Mouse (Mus musculus): ENCODE measurements at regions not wholly inside any gene's neighbourhood (a gene's known extent, or its start where the extent isn't known, plus 50 kb on each side); places are given as distances from the start of the nearest gene placed in this dataset.
"Not testable (repeated sequence)": the region's sequence is repeated elsewhere in the genome, so short reads cannot be mapped to it uniquely, and the experiment has no call there.

- no peak for DNase-seq
These were observed 59.0 kb upstream of the Kbtbd8 start for GRCm38 (mm10) chr6:95058017-95058416.

- DNase-seq, result no peak
These were observed 60.8 kb upstream of the Kbtbd8 start for GRCm38 (mm10) chr6:95056222-95056621.

- peak; percentile 50 for DNase-seq
These were observed 63.2 kb upstream of the Kbtbd8 start for GRCm38 (mm10) chr6:95053717-95054382.

GRCm38 (mm10) chr6:95041351-95041750 lies 75.7 kb upstream of the Kbtbd8 start:
- not testable (repeated sequence) for DNase-seq

GRCm38 (mm10) chr6:95024239-95024638 lies 92.8 kb upstream of the Kbtbd8 start:
- no peak for DNase-seq

- DNase-seq, result no peak
These were observed 95.3 kb upstream of the Kbtbd8 start for GRCm38 (mm10) chr6:95021724-95022123.

- no peak for DNase-seq
These were observed 99.1 kb upstream of the Kbtbd8 start for GRCm38 (mm10) chr6:95017911-95018310.

GRCm38 (mm10) chr6:95017484-95017883 lies 99.6 kb upstream of the Kbtbd8 start:
- DNase-seq, result peak; percentile 11

- no peak for DNase-seq
These were observed 103.9 kb upstream of the Kbtbd8 start for GRCm38 (mm10) chr6:95013096-95013495.

- DNase-seq, result no peak
These were observed 110.6 kb upstream of the Kbtbd8 start for GRCm38 (mm10) chr6:95006485-95006884.

GRCm38 (mm10) chr6:95003716-95004115 lies 113.3 kb upstream of the Kbtbd8 start:
- DNase-seq, result no peak

GRCm38 (mm10) chr6:94999562-94999961 lies 117.5 kb upstream of the Kbtbd8 start:
- DNase-seq, result no peak

GRCm38 (mm10) chr6:94999002-94999401 lies 118.0 kb upstream of the Kbtbd8 start:
- no peak for DNase-seq

- no peak for DNase-seq
These were observed 118.7 kb upstream of the Kbtbd8 start for GRCm38 (mm10) chr6:94998371-94998770.

GRCm38 (mm10) chr6:94994376-94994775 lies 122.7 kb upstream of the Kbtbd8 start:
- DNase-seq, result no peak

- no peak for DNase-seq
These were observed 129.6 kb upstream of the Kbtbd8 start for GRCm38 (mm10) chr6:94987427-94987826.

GRCm38 (mm10) chr6:94986346-94986745 lies 130.7 kb upstream of the Kbtbd8 start:
- DNase-seq, result no peak

GRCm38 (mm10) chr6:94984411-94984895 lies 132.6 kb upstream of the Kbtbd8 start:
- DNase-seq, result no peak

- no peak for DNase-seq
These were observed 148.4 kb upstream of the Kbtbd8 start for GRCm38 (mm10) chr6:94968683-94969082.

- no peak for DNase-seq
These were observed 150.1 kb upstream of the Kbtbd8 start for GRCm38 (mm10) chr6:94966962-94967361.

GRCm38 (mm10) chr6:94963204-94963603 lies 153.8 kb upstream of the Kbtbd8 start:
- no peak for DNase-seq

- DNase-seq, result no peak
These were observed 154.5 kb upstream of the Kbtbd8 start for GRCm38 (mm10) chr6:94962411-94963087.

GRCm38 (mm10) chr6:94961821-94962220 lies 155.2 kb upstream of the Kbtbd8 start:
- DNase-seq, result no peak

- no peak for DNase-seq
These were observed 159.1 kb upstream of the Kbtbd8 start for GRCm38 (mm10) chr6:94957990-94958389.

All from right cerebral cortex, postnatal 14 days (tissue).